Mouse (Mus musculus) adrenal gland, adult 18-20 months (tissue): ENCODE results near the gene Ssty2. TPM values are rescaled to one million over a fixed set of nuclear protein-coding genes. Genes with fewer than 3 reads are reported as not detected.
"Not testable (repeated sequence)": the region's sequence is repeated elsewhere in the genome, so short reads cannot be mapped to it uniquely, and the experiment has no call there.

ENCODE experiments used
- DNase-seq, 2 experiments: peaks; one replicate each; pipeline ENCODE4 v3.0.0; 2021 to 2022; ENCODE audit warnings: low spot score in 2 of 2
- long read RNA-seq, 2 experiments: library from polyadenylated mRNA; stranded (forward); transcript quantifications; one replicate each; pipeline ENCODE4 v2.0.0; 2021
- total RNA-seq, 2 experiments: library from RNA; stranded (reverse); gene quantifications; 1 replicate in 1 of 2; 2 replicates in 1 of 2; pipeline ENCODE4 v1.2.3; 2021

Gene Ssty2
- total RNA-seq: not detected
- long read RNA-seq, experiment 1: 0 reads
- long read RNA-seq, experiment 2: 0 reads

DNA sequence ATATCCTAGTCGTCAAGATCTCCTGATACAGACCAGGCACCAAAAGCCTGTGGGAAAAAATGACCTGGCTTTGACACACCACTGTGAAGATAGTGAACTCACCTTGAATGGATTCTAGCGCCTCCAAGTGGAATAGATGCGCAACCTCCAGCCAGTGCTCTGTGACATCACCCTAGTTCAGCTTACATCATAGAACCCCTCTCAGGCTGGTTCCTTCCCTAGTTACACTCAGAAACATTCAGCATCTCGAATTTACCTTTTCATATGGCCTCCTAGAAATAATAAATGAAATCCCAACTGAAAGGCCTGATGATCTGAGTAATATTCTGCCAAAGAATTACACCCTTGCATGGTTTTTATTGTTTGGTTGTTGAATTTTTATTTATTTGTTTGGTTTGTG is at the start of gene Ssty2:
Gene Ssty2, minus strand, starts transcription at position 101 of the 400 bp plus-strand sequence.
- not testable (repeated sequence) for DNase-seq
